Mouse (Mus musculus) embryonic facial prominence, embryonic 14.5 days (tissue): ENCODE results near the gene 4930453N24Rik. TPM values are rescaled to one million over a fixed set of nuclear protein-coding genes. Genes with fewer than 3 reads are reported as not detected.
A peak's percentile ranks its signal among the peaks of the same experiment; 100 is the strongest.

ENCODE experiments used
- ATAC-seq: fragments of 200-750 bp; cut with Nextera tagmentation; 2 replicates; pipeline ENCODE4 v1.8.0; 2017; ENCODE audit warnings: low read depth, moderate number of reproducible peaks, moderate TSS enrichment
- DNase-seq: peaks from one replicate; pipeline ENCODE4 v3.0.0-alpha.2; 2015; ENCODE audit warnings: low spot score
- H3K27ac ChIP-seq: fragments of 300-500 bp; sonication (generic); replicated peaks from 2 replicates; pipeline ENCODE4 v1.5.1; 2014; ENCODE audit warnings: low read depth, mild to moderate bottlenecking, low read length, moderate library complexity
- H3K27me3 ChIP-seq: fragments of 300-500 bp; sonication (generic); replicated peaks from 2 replicates; pipeline ENCODE4 v1.6.1; 2014; ENCODE audit warnings: low read length; ENCODE audit not compliant: control insufficient read depth, insufficient read depth
- H3K36me3 ChIP-seq: fragments of 300-500 bp; sonication (generic); 2 replicates; pipeline ENCODE4 v1.6.1; 2014; ENCODE audit warnings: low read length, mixed read lengths; ENCODE audit not compliant: control insufficient read depth, insufficient read depth
- H3K4me1 ChIP-seq: fragments of 300-500 bp; sonication (generic); 2 replicates; pipeline ENCODE4 v1.6.1; 2014; ENCODE audit warnings: antibody characterized with exemption, low read length; ENCODE audit not compliant: control insufficient read depth, insufficient read depth
- H3K4me2 ChIP-seq: fragments of 300-500 bp; sonication (generic); 2 replicates; pipeline ENCODE4 v1.6.1; 2014; ENCODE audit warnings: low read depth, mild to moderate bottlenecking, low read length, moderate library complexity, mixed read lengths
- H3K4me3 ChIP-seq: fragments of 300-500 bp; sonication (generic); 2 replicates; pipeline ENCODE4 v1.5.1; 2014; ENCODE audit warnings: low read depth, mild to moderate bottlenecking, low read length
- H3K9ac ChIP-seq: fragments of 300-500 bp; sonication (generic); 2 replicates; pipeline ENCODE4 v1.6.1; 2014; ENCODE audit warnings: low read depth, mild to moderate bottlenecking, low read length, moderate library complexity, mixed read lengths
- H3K9me3 ChIP-seq: fragments of 300-500 bp; sonication (generic); 2 replicates; pipeline ENCODE4 v1.6.1; 2016; ENCODE audit warnings: low read length; ENCODE audit not compliant: control insufficient read depth
- WGBS: fragments of 180-500 bp; shearing (Covaris S2); extraction: QIAGEN DNeasy Blood & Tissue Kit; methylation state at CpG from one replicate; pipeline ENCODE4 v1.1.7; 2014; 5-methylcytosine and 5-hydroxymethylcytosine counted together
- polyA plus RNA-seq: library from polyadenylated mRNA; unstranded; fragments of >200 nt; fragmentation: Nextera tagmentation; extraction: Ambion mirVana; gene quantifications from 2 replicates; pipeline ENCODE4 v1.2.1, GENCODE M21; 2014

4930453N24Rik gene
- polyA plus RNA-seq, 1 experiment from 2014 or later = 27.5 TPM

DNA sequence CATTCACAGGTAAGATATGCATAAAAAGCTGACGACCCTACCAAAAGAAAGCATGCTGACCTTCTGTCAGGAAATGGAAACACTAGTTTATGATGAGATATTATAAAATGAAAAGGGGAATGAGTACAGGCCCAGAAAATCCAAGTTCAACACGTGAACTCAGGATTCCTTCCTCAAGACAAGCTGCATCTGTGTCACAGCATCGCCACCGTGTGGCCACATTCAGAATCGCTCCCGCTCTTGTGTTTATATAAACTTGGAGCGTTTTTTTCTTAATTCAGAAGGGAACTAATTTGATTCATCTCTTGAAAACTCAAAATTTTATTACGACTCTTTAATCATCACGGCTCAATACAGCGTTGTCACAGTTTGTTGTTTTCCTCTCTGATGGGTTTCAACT lies 22.7 kb downstream of the 4930453N24Rik start:
- H3K9me3 ChIP-seq = no peaks in the 10 kb centered on the region

DNA sequence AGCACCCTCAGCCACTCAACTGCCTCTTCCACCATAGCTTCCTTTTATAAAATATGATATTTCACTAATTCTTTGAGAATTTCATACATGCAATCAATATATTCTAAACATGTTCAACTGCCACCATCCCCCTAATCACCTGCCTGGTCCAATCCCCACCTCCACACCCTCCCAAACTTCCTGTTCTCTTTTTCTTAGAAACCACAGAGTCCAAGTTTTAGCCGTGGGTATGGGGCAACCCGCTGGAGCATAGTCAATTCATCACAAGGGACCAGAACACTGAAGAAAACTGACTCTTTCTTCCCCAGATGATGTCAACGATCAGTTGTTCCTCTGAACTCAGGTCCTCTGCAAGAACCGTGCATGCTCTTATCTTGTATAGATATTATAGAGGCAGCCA lies 25.9 kb downstream of the 4930453N24Rik start:
- 82% methylated on average over 4 of the region's 4 CpGs for whole genome bisulfite sequencing
- no peak overlapping the region for H3K9ac ChIP-seq
- ATAC-seq = no peak
- no peak for DNase-seq
- no peak overlapping the region for H3K4me2 ChIP-seq
- H3K4me1 ChIP-seq = no peaks in the 10 kb centered on the region
- no peaks in the 10 kb centered on the region for H3K9me3 ChIP-seq
- no peak overlapping the region for H3K4me3 ChIP-seq
- H3K27ac ChIP-seq = no peak overlapping the region
- no peaks in the 10 kb centered on the region for H3K27me3 ChIP-seq
- H3K36me3 ChIP-seq = no peaks in the 10 kb centered on the region

More for the DNA sequence above, 22.7 kb downstream of the 4930453N24Rik start:
- Histone ChIP-seq H3K9ac (no peak overlapping the region), H3K36me3 (no peaks in the 10 kb centered on the region), H3K4me2 (no peak overlapping the region), H3K4me1 (no peaks in the 10 kb centered on the region), H3K27me3 (no peaks in the 10 kb centered on the region), H3K4me3 (no peak overlapping the region), H3K27ac (no peak overlapping the region)
- ATAC-seq (no peak), DNase-seq (peak; percentile 88)
- WGBS = 7% methylated on average over 10 of the region's 10 CpGs

DNA sequence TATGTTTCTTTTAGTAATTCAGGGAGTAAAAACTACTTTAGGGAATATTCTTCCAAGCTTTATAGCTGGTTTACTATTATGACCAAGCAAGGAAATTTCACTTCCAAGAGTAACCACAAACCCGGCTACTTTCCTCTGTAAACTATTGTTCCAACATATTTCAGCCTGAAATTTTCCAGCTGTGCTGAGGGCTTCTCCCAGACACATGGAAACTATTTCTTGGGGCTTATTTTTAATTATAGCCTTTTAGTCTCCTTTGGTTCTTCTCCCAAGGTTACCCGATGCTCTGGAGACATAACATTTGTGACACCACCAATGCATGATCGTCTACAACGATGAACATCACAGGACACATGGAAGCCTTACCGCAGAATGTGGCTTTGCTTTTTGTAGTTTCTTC lies 33.7 kb downstream of the 4930453N24Rik start:
- WGBS = 43% methylated on average over 5 of the region's 5 CpGs

GRCm38 (mm10) chr16:64723273-64724057 lies 47.5 kb downstream of the 4930453N24Rik start:
- DNase-seq = peak; percentile 90
- no peak overlapping the region for H3K9ac ChIP-seq
- WGBS = 38% methylated on average over 4 of the region's 4 CpGs
- H3K27ac ChIP-seq = no peak overlapping the region
- no peak overlapping the region for H3K4me2 ChIP-seq
- no peak overlapping the region for H3K4me3 ChIP-seq
- no peaks in the 10 kb centered on the region for H3K27me3 ChIP-seq
- H3K36me3 ChIP-seq = no peaks in the 10 kb centered on the region
- peak; percentile 92 for ATAC-seq
- H3K9me3 ChIP-seq = no peaks in the 10 kb centered on the region
- H3K4me1 ChIP-seq = peaks cover 12% of the 10 kb centered on the region

More for the DNA sequence above, 33.7 kb downstream of the 4930453N24Rik start:
- Histone ChIP-seq H3K9ac (no peak overlapping the region), H3K9me3 (no peaks in the 10 kb centered on the region), H3K4me3 (no peak overlapping the region), H3K36me3 (no peaks in the 10 kb centered on the region), H3K4me2 (no peak overlapping the region), H3K27me3 (no peaks in the 10 kb centered on the region), H3K27ac (no peak overlapping the region), H3K4me1 (no peaks in the 10 kb centered on the region)
- ATAC-seq (peak; percentile 71), DNase-seq (peak; percentile 86)

DNA sequence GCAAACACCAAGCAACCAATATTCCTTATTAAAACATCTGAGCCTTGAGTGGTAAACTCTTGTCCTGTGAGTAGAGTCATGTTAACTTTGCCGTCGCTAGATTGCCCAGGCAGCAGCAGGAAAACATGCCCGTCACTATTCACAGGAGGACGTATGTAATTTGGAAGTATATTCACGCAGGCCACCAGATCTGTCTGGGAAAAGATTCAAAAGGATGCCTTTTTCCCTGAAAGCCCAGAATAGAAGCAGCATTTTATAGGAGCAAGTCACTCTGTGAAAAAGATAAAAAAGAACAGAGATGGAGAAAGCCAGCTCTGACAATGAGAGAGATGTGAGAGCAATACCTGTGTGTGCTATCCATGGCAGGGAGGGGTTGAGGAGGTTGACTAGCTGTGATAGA lies 49.4 kb downstream of the 4930453N24Rik start:
- no peak overlapping the region for H3K4me3 ChIP-seq
- no peak overlapping the region for H3K4me2 ChIP-seq
- WGBS = 65% methylated on average over 5 of the region's 5 CpGs
- DNase-seq (no peak), ATAC-seq (no peak)
- no peaks in the 10 kb centered on the region for H3K9me3 ChIP-seq
- H3K27me3 ChIP-seq = no peaks in the 10 kb centered on the region
- H3K36me3 ChIP-seq = no peaks in the 10 kb centered on the region
- no peak overlapping the region for H3K9ac ChIP-seq
- H3K27ac ChIP-seq = no peak overlapping the region
- H3K4me1 ChIP-seq = peaks cover 15% of the 10 kb centered on the region

- ATAC-seq = peak; percentile 84
- 25% methylated on average over 7 of the region's 7 CpGs for whole genome bisulfite sequencing
- H3K4me3 ChIP-seq = no peak overlapping the region
- no peak overlapping the region for H3K27ac ChIP-seq
- peaks cover 15% of the 10 kb centered on the region for H3K4me1 ChIP-seq
- peak; percentile 63 for DNase-seq
- H3K27me3 ChIP-seq = no peaks in the 10 kb centered on the region
- H3K4me2 ChIP-seq = no peak overlapping the region
- H3K9me3 ChIP-seq = no peaks in the 10 kb centered on the region
- no peaks in the 10 kb centered on the region for H3K36me3 ChIP-seq
- no peak overlapping the region for H3K9ac ChIP-seq
Measured at GRCm38 (mm10) chr16:64719096-64719495, 51.9 kb downstream of the 4930453N24Rik start.

DNA sequence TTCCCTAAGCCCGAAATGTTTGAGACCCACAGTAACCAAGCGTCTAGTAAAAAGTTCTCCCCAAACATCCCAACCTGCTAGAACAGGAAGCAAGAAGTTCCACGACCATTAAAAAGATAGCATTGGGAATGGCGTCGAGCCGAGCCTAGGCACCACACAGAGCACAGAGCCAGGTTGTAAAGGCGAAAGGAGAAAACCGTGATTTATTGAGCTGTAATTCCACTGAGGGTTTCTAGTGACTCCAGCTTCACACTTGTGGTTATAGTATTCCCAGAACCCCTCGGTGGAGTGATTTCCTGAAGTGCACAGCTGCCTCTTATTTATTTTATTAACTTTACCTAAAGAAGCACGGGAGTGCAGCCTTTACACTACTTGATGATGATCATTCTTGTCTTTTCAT lies 53.1 kb downstream of the 4930453N24Rik start:
- WGBS = 50% methylated on average over 10 of the region's 10 CpGs
- Histone ChIP-seq H3K4me1 (peaks cover 12% of the 10 kb centered on the region), H3K36me3 (no peaks in the 10 kb centered on the region), H3K4me3 (no peak overlapping the region), H3K9ac (no peak overlapping the region), H3K9me3 (no peaks in the 10 kb centered on the region), H3K27ac (no peak overlapping the region), H3K27me3 (no peaks in the 10 kb centered on the region), H3K4me2 (no peak overlapping the region)
- DNase-seq (peak; percentile 35), ATAC-seq (no peak)

DNA sequence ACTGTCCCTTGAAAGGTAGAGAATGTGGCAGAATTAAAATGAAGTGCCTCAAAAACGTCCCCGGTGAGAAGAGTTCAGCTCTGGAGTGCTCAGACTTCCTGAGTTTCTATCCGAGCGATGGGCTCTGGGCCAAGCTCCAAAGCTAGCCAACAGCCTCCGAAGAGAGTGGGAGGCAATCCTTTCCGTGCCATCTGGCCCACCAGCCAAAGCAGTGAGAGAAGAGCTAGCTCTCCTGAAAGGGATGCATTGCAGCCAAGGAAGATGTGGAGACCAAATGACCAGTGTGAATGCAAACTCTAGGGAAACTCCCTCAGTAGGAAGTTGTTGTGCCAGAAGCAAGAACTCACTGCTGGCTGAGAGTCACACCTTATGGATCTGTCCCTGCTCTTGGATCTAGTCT lies 59.1 kb downstream of the 4930453N24Rik start:
- H3K4me3 ChIP-seq = no peak overlapping the region
- DNase-seq = no peak
- H3K9ac ChIP-seq = no peak overlapping the region
- H3K36me3 ChIP-seq = no peaks in the 10 kb centered on the region
- H3K9me3 ChIP-seq = no peaks in the 10 kb centered on the region
- no peak overlapping the region for H3K4me2 ChIP-seq
- no peak overlapping the region for H3K27ac ChIP-seq
- H3K27me3 ChIP-seq = no peaks in the 10 kb centered on the region
- ATAC-seq = no peak
- no peaks in the 10 kb centered on the region for H3K4me1 ChIP-seq
- WGBS = 64% methylated on average over 6 of the region's 6 CpGs
